Mouse (Mus musculus) spleen, postnatal 36 days (tissue): ENCODE measurements around the gene Gm12248.
A peak's percentile ranks its signal among the peaks of the same experiment; 100 is the strongest.

ENCODE experiments used
- DNase-seq, 2 experiments: peaks; one replicate each; pipeline ENCODE4 v3.0.0; 2022; ENCODE audit warnings: low spot score in 2 of 2, mixed read lengths in 1 of 2

Gene Gm12248

GRCm38 (mm10) chr11:58033635-58034034 lies 59.3 kb downstream of the Gm12248 start:
- no peak for DNase-seq

GRCm38 (mm10) chr11:58031176-58031575 lies 61.8 kb downstream of the Gm12248 start:
- DNase-seq, result no peak

- DNase-seq, result no peak
Observed at GRCm38 (mm10) chr11:58029869-58030268, 63.1 kb downstream of the Gm12248 start.

GRCm38 (mm10) chr11:58028981-58029380 lies 64.0 kb downstream of the Gm12248 start:
- DNase-seq, result no peak

GRCm38 (mm10) chr11:58026860-58027259 lies 66.1 kb downstream of the Gm12248 start:
- no peak for DNase-seq

- DNase-seq, result peak in 1 of 2 experiments; percentile 8
Observed at GRCm38 (mm10) chr11:58026337-58026736, 66.6 kb downstream of the Gm12248 start.

- DNase-seq, result no peak
Observed at GRCm38 (mm10) chr11:58025881-58026280, 67.1 kb downstream of the Gm12248 start.

- DNase-seq, result no peak
Observed at GRCm38 (mm10) chr11:58024671-58025070, 68.3 kb downstream of the Gm12248 start.

GRCm38 (mm10) chr11:58024271-58024670 lies 68.7 kb downstream of the Gm12248 start:
- DNase-seq, result no peak

GRCm38 (mm10) chr11:58021618-58022017 lies 71.3 kb downstream of the Gm12248 start:
- DNase-seq, result no peak

- no peak for DNase-seq
Observed at GRCm38 (mm10) chr11:58021095-58021494, 71.8 kb downstream of the Gm12248 start.

- no peak for DNase-seq
Observed at GRCm38 (mm10) chr11:58018701-58019100, 74.2 kb downstream of the Gm12248 start.

- DNase-seq, result no peak
Observed at GRCm38 (mm10) chr11:58018287-58018686, 74.6 kb downstream of the Gm12248 start.

GRCm38 (mm10) chr11:58017422-58017821 lies 75.5 kb downstream of the Gm12248 start:
- no peak for DNase-seq

- no peak for DNase-seq
Observed at GRCm38 (mm10) chr11:58016371-58016770, 76.6 kb downstream of the Gm12248 start.

- DNase-seq, result no peak
Observed at GRCm38 (mm10) chr11:58015339-58015738, 77.6 kb downstream of the Gm12248 start.

- no peak for DNase-seq
Observed at GRCm38 (mm10) chr11:58014604-58015003, 78.3 kb downstream of the Gm12248 start.
